7 mouse cellular contexts compared by ENCODE assay signal in genomic region chr2:153478583-153478982, GRCm38 (mm10). TPM values are rescaled to one million over a fixed set of nuclear protein-coding genes. Genes with fewer than 3 reads are reported as not detected.
DNase-seq lines count a peak whose midpoint lies in the region; ATAC-seq and TF ChIP-seq lines count a peak whose summit lies in the region.

No protein-coding gene starts in this region.

- ATAC-seq in hindbrain, embryonic 14.5 days (ENCODE audit: low FRiP score), result peak; percentile 74
- ATAC-seq in megakaryocyte, adult 5-6 weeks (ENCODE audit: poor library complexity, severe bottlenecking), result peak; percentile 66

- 10% methylated on average over 4 of the region's 4 CpGs for WGBS in hindbrain, embryonic 14.5 days

- intact Hi-C loops in gastrocnemius, adult 2 months (cut with DNase I), result loop anchor here (1.0 kb wide), 1 partner anchor 108 kb away; no protein-coding TSS in a partner anchor

- H3K4me3 ChIP-seq in gastrocnemius, adult 2 months, result no peak overlapping the region
- no peak overlapping the region for H3K4me3 ChIP-seq in hindbrain, embryonic 14.5 days (replicated peaks; ENCODE audit: low read length)

- TF ChIP-seq CTCF in gastrocnemius, adult 2 months (IDR thresholded peaks at IDR 0.05), result peak; percentile 91

- no peaks in the 10 kb centered on the region for H3K27me3 ChIP-seq in hindbrain, embryonic 14.5 days (ENCODE audit: control insufficient read depth, insufficient read depth, low read length)

- no peak overlapping the region for H3K9ac ChIP-seq in hindbrain, embryonic 14.5 days

- no peaks in the 10 kb centered on the region for H3K9me3 ChIP-seq in hindbrain, embryonic 14.5 days (ENCODE audit: control insufficient read depth, low read length)

- no peak overlapping the region for H3K27ac ChIP-seq in gastrocnemius, adult 2 months
- H3K27ac ChIP-seq in hindbrain, embryonic 14.5 days, result no peak overlapping the region

- peaks cover 30% of the 10 kb centered on the region for H3K4me1 ChIP-seq in hindbrain, embryonic 14.5 days (replicated peaks; ENCODE audit: control insufficient read depth, insufficient read depth, low read length)

- H3K4me2 ChIP-seq in hindbrain, embryonic 14.5 days (replicated peaks), result no peak overlapping the region

- DNase-seq in adipocyte (ENCODE audit: low spot score), result peak; percentile 82
- peak; percentile 81 to 87 for DNase-seq in cerebellum, postnatal 25 days
- DNase-seq in gastrocnemius, adult 2 months, result peak; percentile 76
- peak; percentile 86 for DNase-seq in hindbrain, embryonic 14.5 days (ENCODE audit: low spot score)
- peak; percentile 69 to 70 for DNase-seq in layer of hippocampus, postnatal 36 days
- peak; percentile 67 for DNase-seq in right cerebral cortex, postnatal 14 days

- peaks cover 7% of the 10 kb centered on the region; the same call in 1 of the 2 replicates for H3K36me3 ChIP-seq in hindbrain, embryonic 14.5 days (replicated peaks; ENCODE audit: control insufficient read depth, insufficient read depth)

RNA-seq across cellular contexts. Expression of gene 4930404H24Rik, which starts 14.0 kb away (rescaled TPM):
- not detected for total RNA-seq in gastrocnemius, adult 2 months (2021)
- polyA plus RNA-seq in hindbrain, embryonic 14.5 days (2014; fragmentation: Nextera tagmentation; extraction: Ambion mirVana), result not detected in 2 replicates
- not detected for total RNA-seq in layer of hippocampus, postnatal 36 days (2021)
- not detected in 2 replicates for total RNA-seq in megakaryocyte, adult 5-6 weeks (2015)
- total RNA-seq in megakaryocyte, adult 5-6 weeks (2017), result not detected in 2 replicates

RNA-seq across cellular contexts. Expression of gene Nol4l, which starts 51.2 kb away (rescaled TPM):
- 1 to 10 TPM; 1.0 to 1.2 TPM for total RNA-seq in gastrocnemius, adult 2 months (2021)
- 44.8 and 49.8 TPM in 2 replicates for polyA plus RNA-seq in hindbrain, embryonic 14.5 days (2014; fragmentation: Nextera tagmentation; extraction: Ambion mirVana)
- total RNA-seq in layer of hippocampus, postnatal 36 days (2021), result 10 to 100 TPM; 47.0 to 47.3 TPM
- total RNA-seq in megakaryocyte, adult 5-6 weeks (2015), result 1.2 and 2.1 TPM in 2 replicates
- total RNA-seq in megakaryocyte, adult 5-6 weeks (2017), result 0.20 and 0.62 TPM in 2 replicates

Comparison
In these comparisons a context has a peak if more than half of its experiments do, and no peak if none do; other contexts are left out.
1. RNA of gene Nol4l, which starts 51.2 kb away (total RNA-seq): 47.0 to 47.3 TPM in layer of hippocampus, postnatal 36 days; 0.20 to 2.1 TPM in megakaryocyte, adult 5-6 weeks and 1.0 to 1.2 TPM in gastrocnemius, adult 2 months; every median in the first group is over 10 times any median in the second.
2. Peak in every context shown above with its lines, with median percentiles within 50 percentile points of each other: DNase-seq.